Mouse (Mus musculus): Measurements from ENCODE around the gene Cntnap5b. TPM values are rescaled to one million over a fixed set of nuclear protein-coding genes. Genes with fewer than 3 reads are reported as not detected.
"Not testable (repeated sequence)": the region's sequence is repeated elsewhere in the genome, so short reads cannot be mapped to it uniquely, and the experiment has no call there.

Gene Cntnap5b
- under 1 TPM in 2 of 4 experiments, not detected in 2; 0.08 to 0.11 TPM for total RNA-seq (2022)

DNA sequence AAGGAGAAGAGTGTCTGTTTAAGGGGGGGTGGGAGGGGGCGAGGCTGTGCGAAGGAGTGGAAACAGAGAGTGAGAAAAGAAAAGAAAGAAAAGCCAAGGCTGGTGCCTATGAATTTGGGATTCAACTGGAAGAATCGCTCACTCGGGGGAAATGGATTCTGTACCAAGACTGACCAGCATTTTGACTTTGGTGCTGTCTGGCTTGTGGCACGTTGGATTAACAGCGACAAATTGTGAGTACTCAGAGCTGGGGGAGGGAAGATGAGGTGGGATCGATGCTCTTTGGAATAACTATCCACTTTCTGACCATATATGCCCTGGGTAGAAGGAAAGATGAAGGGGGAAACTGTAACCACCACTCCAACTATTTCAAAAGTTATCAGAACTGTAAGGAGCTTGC lies at the start of gene Cntnap5b:
Gene Cntnap5b, plus strand, starts transcription at position 152 of the 400 bp plus-strand sequence.
- no peak for DNase-seq (ENCODE audit: low spot score in 2 of 2)

DNA sequence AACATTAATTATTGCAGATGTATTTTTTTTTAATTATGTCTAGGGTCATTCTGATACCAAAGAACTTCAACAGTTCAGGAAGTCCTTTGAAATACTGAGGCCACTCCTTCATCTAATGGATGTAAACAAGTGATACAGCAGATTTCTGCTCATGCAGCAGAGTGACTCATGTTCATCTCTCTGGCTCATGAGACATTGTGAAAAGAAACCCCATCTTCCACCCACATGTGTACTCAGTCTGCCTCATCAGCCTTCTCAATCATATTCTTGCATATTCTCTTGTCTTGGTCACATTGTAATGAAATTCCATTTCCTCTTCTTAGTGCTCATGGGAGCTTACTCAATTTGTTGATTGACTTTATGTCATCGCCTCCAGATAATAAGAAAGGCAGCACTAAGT lies 12.6 kb upstream of the Cntnap5b start:
- no peak for DNase-seq (ENCODE audit: low spot score in 2 of 2)

DNA sequence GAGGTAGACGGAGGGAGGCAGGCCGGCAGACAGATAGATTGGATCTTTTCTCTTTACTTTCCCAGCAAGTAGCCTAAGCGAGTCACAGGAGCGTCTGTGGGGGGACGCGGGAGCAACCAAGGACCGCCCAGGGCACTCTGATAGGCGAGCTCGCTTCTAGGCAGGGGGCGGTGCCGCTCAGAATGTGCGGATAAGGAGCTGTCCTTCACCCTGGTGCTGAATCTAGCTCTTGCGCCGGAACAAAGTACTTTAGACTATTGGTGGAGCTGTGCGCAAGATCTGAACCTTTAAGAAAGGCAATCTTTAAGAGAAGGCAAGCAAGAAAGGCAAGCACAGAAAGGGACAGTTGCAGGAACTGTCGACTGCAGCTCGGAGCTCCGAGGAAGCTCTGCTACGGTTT lies 382 bp upstream of the Cntnap5b start:
- no peak for DNase-seq (ENCODE audit: low spot score in 2 of 2)

DNA sequence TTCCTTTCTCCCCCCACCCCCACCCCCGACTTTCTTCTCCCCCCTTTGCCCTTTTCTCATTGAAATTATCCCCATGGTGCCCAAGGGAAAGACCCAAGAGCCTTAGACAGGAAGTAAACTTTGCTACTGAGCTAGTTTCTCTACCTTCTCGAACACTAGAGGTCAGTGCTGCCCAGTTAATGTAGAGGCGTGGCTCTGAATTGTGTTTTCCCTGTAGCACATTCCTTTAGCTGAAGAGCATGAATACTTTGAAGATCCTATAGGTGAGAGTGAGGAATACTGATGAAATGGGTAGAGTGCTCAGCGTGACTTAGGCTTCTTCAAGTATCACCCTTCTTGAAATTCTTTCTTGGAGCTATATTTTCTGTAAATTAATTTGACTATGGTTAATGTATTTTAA lies 1.6 kb downstream of the Cntnap5b start:
- no peak for DNase-seq (ENCODE audit: low spot score in 2 of 2)

DNA sequence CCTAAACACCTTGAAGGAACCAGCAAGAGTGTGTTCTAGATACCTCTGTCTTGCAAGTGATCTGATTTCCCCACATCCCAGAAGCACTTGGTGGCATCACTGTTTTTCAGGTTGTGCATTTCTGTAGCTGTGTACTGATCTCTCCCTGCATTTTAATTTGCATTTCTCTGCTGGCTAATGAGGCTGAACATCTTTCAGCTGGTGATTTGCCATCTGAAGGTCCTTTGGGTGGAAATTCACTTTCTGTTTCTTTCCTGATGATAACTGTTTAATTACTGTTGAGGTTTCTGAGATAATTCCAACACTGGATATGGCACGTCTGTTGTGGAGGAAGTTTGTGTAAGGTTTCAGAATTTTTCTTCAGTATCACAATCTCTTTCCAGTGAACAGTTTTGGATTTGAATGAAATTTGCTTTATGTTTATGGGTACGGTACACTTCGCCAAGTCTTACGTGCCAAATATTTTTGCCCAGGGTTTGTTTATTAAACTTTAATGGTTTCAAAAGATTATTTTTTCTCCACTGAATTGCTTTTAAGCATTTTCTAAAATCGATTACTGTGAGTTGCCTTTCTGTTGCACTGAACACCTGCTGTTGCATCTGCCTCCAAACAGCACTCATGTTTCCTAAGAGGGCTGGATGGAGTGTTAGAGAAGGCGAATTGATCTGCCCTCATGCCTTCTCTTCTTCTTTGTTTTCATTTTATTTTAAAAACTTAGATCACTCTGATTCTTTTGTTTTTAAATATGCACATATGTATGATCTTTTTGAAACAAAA lies 41.0 kb downstream of the Cntnap5b start:
- no peak for DNase-seq (ENCODE audit: low spot score in 2 of 2)

DNA sequence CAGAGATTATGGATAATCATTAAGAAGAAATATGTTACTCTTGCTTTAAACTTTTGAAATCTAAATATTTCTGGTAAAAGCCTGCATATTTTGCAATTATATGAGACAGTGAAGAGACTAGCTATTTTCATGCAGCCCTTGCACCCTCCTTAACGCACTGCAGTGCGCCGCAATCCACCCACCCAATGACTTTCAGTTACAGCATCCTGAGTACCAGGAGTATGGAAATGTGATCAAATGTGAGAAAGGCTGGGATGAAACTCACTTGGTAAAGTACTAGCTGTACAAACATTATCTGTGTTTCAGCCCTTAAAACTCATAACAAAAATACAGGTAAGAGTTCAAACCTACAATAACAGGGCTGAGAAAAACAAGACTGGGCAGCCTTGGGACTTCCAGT lies 99.8 kb downstream of the Cntnap5b start:
- DNase-seq (ENCODE audit: low spot score in 2 of 2) = no peak

DNA sequence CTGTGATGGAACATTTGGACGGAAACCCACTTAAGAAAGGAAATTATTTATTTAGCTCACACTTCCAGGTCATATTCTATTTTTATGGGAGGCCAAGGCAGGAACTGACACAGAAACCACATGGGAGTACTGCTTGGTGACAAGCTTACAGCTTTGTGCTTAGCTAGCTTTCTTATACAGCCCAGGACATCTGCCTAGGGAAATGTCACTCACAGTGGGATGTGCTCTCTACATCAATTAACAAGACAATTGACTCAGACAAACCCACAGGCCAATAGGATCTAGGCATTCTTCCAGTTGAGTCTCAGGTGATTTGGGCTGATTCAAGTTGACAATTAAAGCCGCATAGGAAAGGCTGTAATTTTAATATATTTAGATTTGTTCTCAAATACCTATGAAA lies 135.2 kb downstream of the Cntnap5b start:
- no peak for DNase-seq (ENCODE audit: low spot score in 2 of 2)

DNA sequence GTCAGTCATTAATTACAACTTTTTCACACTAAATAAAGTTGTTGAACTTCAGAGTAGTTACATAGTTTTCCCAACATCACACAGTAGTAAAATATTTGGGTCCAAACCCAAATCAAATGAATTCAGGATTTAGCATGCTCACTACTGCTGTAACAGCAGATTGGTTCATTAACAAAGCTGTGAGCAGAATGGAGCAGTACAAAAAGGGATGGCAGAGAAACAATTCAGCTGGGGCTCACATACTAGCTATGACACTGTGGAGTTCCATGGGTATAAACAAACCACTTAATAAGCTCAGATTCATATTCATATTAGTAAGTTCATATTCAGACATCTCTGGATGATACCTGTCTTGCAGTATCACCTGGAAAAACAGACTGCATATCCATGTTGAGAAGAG lies 170.9 kb downstream of the Cntnap5b start:
- DNase-seq (ENCODE audit: low spot score in 2 of 2) = no peak

DNA sequence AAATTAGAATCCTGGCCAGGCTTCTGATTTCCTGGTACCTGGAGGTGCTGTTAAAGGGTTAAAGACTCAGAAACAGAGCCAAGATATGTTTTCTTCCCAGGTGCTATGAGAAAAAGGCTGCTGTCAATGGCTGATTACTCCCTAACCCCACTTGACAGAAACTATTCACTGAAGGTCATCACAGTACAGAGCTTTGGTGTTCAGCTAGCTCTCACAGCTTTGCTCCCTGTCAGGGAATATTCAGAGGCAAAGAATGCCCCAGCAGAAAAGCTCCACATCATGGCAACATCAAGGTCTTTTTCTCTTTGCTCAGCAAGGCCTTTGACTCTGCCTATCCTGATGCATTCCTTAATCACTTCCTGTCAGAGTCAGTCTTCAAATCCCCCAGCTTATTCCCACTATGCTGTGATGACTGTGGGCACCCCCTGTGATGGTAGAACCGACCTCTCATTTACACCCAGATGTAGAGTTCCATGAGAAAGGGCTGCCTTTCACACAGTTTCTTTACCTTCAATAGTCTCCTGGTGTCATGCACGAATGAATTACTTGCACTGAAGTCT lies 186.9 kb downstream of the Cntnap5b start:
- no peak for DNase-seq (ENCODE audit: low spot score in 2 of 2)

DNA sequence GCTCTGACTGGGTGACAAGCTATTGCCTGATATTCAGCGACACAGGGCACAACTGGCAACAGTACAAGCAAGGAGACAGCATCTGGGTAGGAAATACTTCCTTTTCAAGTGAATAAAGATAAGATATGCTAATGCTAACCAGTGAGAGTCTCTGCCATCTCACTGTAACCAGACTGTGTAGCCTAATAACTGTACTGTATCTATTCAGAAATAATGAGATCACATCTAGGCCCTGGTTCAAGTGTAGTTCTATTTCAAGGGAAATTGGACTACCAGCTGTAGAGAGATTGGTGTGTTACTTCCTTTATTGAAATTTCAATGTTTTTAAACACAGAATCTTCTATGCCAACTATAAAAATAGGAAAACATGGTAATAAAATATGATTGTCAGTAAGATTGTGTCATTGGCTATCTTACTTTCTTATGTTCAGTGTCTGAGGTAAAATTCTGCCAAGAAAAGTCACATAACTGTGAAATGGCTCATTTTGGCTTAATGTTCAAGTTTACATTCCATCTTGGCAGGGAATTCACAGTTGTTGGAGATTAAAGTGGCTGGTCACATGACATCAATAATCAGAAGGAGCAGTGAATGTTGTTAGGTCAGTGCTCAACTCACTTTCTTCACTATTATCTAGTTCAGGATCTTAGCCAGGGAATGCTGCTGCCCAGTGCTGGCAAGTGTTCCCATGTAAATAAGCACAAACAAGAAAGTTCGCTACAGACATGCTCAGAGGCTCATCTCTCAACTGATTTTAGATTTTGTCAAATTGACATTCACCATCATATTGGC lies 194.9 kb downstream of the Cntnap5b start:
- no peak for DNase-seq (ENCODE audit: low spot score in 2 of 2)

DNA sequence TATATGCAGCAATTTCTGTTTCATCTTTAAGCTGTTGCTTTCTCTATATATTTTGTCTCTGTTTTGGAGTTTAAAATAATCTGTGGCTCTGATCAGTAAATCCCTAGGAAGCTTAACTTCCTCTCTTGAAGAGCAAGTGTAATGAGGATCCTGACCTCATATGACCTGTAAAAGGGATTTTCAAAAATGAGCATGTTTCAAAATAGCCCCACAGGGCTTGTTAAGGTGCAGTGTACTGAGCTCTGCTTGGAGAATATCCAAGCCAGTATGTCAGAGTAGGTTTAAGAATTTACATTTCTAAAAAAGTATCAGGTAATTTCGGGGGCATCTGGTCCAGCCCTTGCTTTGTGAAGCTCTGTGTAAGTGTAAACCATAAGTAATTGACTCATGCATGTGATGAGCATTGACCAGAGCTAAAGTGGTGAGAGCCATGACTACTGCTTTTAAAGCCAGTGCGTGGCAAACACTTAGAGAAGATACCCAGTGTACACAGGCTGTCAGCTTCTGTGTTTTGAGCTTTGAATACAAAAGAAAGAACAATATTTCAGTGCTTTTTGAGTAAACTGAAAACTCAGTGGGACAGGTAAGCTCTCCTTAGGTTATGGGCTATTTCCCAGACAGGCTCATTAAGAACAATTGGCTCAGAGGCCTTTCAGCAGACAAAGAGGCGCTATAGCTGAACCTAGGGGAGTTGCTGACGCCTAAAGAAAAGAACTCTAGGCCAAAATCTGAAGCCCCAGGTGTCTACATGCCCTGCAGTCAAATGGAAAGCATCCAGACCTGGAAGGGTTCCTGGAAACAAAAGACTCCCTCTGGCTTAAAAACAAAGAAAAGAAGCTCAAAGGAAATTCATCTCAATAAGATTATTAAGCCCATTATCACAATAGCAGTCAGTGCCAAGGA lies 197.9 kb downstream of the Cntnap5b start:
- no peak for DNase-seq (ENCODE audit: low spot score in 2 of 2)

DNA sequence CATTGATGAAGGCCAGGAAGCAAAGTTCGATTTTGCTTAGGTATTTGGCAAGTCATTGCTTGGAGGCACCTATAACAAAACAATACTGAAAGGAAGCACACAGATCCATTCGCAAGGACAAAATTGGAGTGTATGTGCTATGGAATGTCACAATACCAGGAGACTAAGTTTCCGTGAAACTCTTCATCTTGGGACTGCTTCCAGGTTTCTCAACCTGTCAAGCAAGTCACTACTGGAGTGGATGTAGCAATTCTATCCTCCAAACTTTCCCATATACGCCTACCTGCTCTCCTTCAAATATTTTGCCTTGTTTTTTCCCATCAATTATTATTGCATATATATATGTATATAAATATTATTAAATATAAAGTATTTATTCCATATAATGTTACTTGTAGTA lies 228.7 kb downstream of the Cntnap5b start:
- DNase-seq (ENCODE audit: low spot score in 2 of 2) = not testable (repeated sequence)

DNA sequence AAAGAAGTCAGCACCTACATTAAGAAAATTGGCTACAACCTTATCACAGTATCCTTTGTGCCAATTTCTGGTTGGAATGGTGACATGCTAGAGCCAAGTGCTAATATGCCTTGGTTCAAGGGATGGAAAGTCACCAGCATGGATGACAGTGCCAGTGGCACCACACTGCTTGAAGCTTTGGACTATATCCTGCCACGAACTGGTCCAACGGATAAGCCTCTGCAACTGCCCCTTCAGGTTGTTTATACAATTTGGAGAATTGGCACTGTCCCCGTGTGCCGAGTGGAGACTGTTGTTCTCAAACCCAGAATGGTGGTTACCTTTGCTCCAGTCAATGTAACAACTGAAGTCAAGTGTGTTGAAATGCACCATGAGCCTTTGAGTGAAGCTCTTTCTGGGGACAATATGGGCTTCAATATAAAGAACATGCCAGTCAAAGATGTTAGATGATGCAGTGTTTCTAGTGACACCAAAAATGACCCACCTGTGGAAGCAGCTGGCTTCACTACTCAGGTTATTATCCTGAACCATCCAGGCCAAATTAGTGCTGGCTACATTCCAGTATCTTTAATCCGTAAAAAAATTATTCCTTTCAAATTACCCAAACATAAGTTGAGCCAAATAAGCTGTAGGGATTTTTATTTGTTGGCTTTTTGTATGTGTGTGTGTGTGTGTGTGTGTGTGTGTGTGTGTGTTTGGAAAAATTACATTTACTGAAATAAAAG lies 233.6 kb downstream of the Cntnap5b start:
- DNase-seq (ENCODE audit: low spot score in 2 of 2) = no peak

DNA sequence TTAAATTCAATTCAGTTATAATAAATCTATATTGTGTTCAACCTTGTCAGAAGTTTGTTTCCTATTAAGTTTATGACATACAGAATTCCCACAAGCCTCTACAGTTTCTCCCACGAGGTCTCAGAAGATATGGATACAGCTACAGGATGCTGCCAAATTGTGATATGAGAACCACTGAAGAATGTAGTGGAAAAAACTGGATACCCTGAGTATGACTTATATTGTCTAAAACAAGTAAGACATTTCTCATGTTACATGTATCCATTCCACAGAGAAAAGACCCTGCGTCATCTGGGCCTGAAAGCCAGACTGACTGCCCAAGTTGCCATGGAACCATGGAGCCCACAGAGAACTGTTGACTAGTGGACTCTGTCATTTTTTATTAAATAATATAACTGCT lies 269.2 kb downstream of the Cntnap5b start:
- DNase-seq (ENCODE audit: low spot score in 2 of 2) = no peak

DNA sequence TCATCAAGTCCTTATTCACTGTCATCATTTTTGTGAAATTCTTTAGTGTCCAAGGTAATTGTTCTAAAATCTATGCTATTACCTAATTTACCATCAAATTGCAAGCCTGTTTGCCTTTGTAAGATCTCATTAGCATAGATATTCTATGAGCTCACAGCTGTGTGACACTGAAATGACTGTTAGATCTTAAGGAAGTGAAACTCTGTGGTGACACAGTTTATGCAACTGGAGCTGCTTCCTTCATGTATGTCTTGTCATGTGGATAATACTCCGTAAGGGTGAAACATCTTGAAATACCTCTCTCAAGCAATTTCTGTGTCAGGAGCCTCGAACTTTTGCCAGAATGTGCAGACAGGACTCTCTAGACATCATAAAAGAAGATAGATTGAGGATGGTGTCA lies 307.2 kb downstream of the Cntnap5b start:
- DNase-seq (ENCODE audit: low spot score in 2 of 2) = no peak

DNA sequence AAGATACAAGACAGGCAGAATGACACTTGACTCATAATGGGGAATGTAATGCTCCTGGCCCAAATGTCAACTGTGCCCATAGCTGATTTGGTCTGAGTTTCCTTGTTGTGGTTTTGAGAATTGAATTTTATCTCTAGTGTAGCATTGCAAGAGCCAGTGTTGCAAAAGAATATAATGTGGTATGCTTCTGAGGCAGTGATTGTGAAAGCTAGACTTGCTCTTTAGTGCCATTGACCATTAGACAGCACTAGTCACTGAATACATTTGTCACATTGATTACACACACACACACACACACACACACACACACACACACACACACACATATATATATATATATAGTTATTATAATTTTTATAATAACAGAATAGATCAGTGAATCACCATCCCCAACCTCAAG lies 328.0 kb downstream of the Cntnap5b start:
- no peak for DNase-seq (ENCODE audit: low spot score in 2 of 2)

DNA sequence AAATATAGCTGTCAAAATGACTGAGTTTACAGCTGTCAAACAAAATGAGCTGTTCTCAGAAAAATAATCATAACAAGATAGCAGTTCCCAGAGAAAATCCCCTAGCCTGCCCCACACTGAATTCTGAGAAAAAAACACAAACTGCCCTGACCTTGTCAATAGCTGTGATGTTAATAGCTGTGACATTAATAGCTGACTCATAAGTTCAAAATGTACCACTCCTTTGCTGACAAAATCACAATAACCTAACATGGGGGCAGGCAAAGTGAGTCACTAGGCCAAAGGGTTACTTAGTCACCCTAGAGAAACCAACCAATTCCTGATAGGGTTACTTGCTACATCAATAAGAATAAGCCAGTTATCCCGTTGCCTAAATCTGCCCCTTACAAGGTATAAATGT lies 328.5 kb downstream of the Cntnap5b start:
- DNase-seq (ENCODE audit: low spot score in 2 of 2) = no peak

DNA sequence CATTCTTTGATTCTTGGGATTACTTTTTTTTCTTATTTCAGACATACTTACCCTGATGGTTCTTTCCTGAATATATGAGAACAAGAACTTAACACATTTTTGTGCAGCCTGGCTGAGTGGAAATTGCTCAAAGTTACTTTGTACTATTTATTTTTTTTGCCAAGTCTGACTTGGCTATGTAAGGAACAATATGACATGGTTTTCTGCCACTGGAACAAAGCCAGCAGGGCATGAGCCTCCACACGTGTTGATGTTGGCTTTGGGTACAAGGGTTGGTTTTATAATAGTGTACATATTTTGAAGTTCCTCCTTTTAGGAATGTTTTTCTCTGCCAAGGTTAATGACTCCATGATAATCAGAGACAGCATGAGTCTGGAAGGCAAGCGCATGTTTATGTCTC lies 331.8 kb downstream of the Cntnap5b start:
- no peak for DNase-seq (ENCODE audit: low spot score in 2 of 2)

DNA sequence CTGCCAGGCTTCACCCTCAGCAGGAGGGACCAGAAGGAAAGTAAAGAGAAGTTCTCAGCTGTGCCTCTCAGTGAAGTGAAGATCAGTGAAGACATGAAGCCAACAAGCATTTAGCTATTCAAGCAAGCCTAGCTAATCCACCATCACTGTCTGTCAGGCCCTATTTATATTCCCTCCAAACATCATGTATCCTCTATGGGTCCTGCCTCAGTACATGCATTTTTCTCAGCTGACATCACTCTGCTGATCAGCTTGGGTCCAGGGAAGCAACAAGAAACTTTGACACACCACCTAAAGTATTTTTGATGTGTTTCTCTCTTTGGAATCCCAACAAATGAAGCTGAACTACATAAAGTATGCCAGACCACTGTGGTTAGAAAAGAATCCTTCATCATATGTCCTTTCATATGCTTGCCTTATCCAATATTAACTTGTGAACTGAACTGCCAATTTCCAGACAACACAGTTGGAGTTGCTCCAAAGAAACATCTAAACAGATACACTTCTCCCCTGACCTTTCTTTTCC lies 349.9 kb downstream of the Cntnap5b start:
- DNase-seq (ENCODE audit: low spot score in 2 of 2) = no peak

DNA sequence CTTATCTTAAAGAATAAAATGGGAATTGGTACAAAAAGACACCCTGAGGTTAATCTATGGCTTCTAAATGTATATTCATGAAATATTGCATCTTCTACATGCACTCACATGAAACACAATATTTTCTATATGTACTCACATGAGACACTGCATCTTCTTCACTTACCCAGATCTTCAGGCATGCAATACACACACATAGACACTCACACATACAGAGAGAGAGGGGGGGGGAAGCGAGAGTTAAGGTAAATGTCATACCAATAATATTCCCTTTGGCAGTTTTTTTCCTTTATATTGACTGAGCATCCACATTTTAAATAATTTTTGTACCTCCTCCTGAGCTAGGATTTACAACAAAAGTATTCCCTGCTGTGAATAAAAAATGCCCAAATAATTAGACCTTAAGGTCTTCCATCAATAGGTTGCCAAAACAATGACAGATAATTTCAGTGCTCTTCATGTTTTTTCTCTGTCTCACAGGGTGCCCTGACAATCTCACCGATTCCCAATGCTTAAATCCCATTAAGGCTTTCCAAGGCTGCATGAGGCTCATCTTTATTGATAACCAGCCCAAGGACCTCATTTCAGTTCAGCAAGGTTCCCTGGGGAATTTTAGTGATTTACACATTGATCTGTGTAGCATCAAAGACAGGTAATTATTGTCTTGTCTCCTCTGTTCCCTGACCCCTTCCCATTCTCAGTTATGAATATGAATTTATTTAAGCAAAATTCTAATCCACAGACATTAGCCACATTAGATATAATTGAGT lies 391.2 kb downstream of the Cntnap5b start:
- DNase-seq (ENCODE audit: low spot score in 2 of 2) = no peak

All from gastrocnemius, adult 8-10 months (tissue).